Mouse (Mus musculus) embryonic facial prominence, embryonic 13.5 days (tissue): ENCODE results near the gene Senp1. TPM values are rescaled to one million over a fixed set of nuclear protein-coding genes. Genes with fewer than 3 reads are reported as not detected.

Source experiments
- ATAC-seq: fragments of 200-750 bp; cut with Nextera tagmentation; 2 replicates; pipeline ENCODE4 v1.8.0; 2017; ENCODE audit warnings: low read depth; ENCODE audit not compliant: insufficient number of reproducible peaks, insufficient read depth, low FRiP score, low TSS enrichment
- H3K27ac ChIP-seq: fragments of 300-500 bp; sonication (generic); 2 replicates; pipeline ENCODE4 v1.5.1; 2015; ENCODE audit warnings: moderate library complexity, mild to moderate bottlenecking, inconsistent platforms
- H3K27me3 ChIP-seq: fragments of 300-500 bp; sonication (generic); 2 replicates; pipeline ENCODE4 v1.6.1; 2015; ENCODE audit warnings: mild to moderate bottlenecking, inconsistent platforms
- H3K36me3 ChIP-seq: fragments of 300-500 bp; sonication (generic); 2 replicates; pipeline ENCODE4 v1.6.1; 2015; ENCODE audit warnings: mild to moderate bottlenecking, inconsistent platforms
- H3K4me1 ChIP-seq: fragments of 300-500 bp; sonication (generic); 2 replicates; pipeline ENCODE4 v1.6.1; 2015; ENCODE audit warnings: inconsistent platforms
- H3K4me2 ChIP-seq: fragments of 300-500 bp; sonication (generic); 2 replicates; pipeline ENCODE4 v1.6.1; 2015; ENCODE audit warnings: moderate library complexity, mild to moderate bottlenecking, inconsistent platforms
- H3K4me3 ChIP-seq: fragments of 300-500 bp; sonication (generic); 2 replicates; pipeline ENCODE4 v1.5.1; 2015; ENCODE audit warnings: mild to moderate bottlenecking, inconsistent platforms
- H3K9ac ChIP-seq: fragments of 300-500 bp; sonication (generic); 2 replicates; pipeline ENCODE4 v1.6.1; 2015; ENCODE audit warnings: mild to moderate bottlenecking, inconsistent platforms
- H3K9me3 ChIP-seq: fragments of 300-500 bp; sonication (generic); 2 replicates; pipeline ENCODE4 v1.6.1; 2016; ENCODE audit warnings: inconsistent platforms
- WGBS: fragments of 180-500 bp; shearing (Covaris S2); methylation state at CpG from one replicate; pipeline ENCODE4 v1.1.7; 2015; ENCODE audit warnings: mixed read lengths; 5-methylcytosine and 5-hydroxymethylcytosine counted together
- polyA plus RNA-seq: library from polyadenylated mRNA; unstranded; fragments of >200 nt; fragmentation: Nextera tagmentation; extraction: Ambion mirVana; gene quantifications from 2 replicates; pipeline ENCODE4 v1.2.1, GENCODE M21; 2015

Gene Senp1
- polyA plus RNA-seq, 1 experiment from 2014 or later: 36.5 TPM

- Histone ChIP-seq H3K9me3 (no peaks in the 10 kb centered on the region), H3K4me2 (no peak overlapping the region), H3K4me3 (no peak overlapping the region), H3K36me3 (no peaks in the 10 kb centered on the region), H3K27ac (no peak overlapping the region), H3K27me3 (no peaks in the 10 kb centered on the region), H3K9ac (no peak overlapping the region), H3K4me1 (0 out of 2 replicates have a peak, but pooled peaks cover under 1% of the 10 kb centered on the region)
- no peak for ATAC-seq
- WGBS: 86% methylated on average over 6 of the region's 6 CpGs
Observed at GRCm38 (mm10) chr15:98102401-98102800, 8.9 kb upstream of the Senp1 start.

GRCm38 (mm10) chr15:98098519-98098918 is 5.0 kb upstream of the Senp1 start:
- H3K4me3 ChIP-seq: no peak overlapping the region
- no peaks in the 10 kb centered on the region for H3K9me3 ChIP-seq
- no peaks in the 10 kb centered on the region for H3K4me1 ChIP-seq
- H3K9ac ChIP-seq: no peak overlapping the region
- no peak overlapping the region for H3K27ac ChIP-seq
- no peaks in the 10 kb centered on the region for H3K36me3 ChIP-seq
- WGBS: 87% methylated on average over 9 of the region's 9 CpGs
- H3K4me2 ChIP-seq: no peak overlapping the region
- H3K27me3 ChIP-seq: no peaks in the 10 kb centered on the region
- no peak for ATAC-seq

GRCm38 (mm10) chr15:98096957-98097356 is 3.4 kb upstream of the Senp1 start:
- ATAC-seq: no peak
- Histone ChIP-seq H3K36me3 (no peaks in the 10 kb centered on the region), H3K27me3 (no peaks in the 10 kb centered on the region), H3K9ac (no peak overlapping the region), H3K4me2 (no peak overlapping the region), H3K4me3 (no peak overlapping the region), H3K27ac (no peak overlapping the region), H3K4me1 (peaks cover 1% of the 10 kb centered on the region), H3K9me3 (no peaks in the 10 kb centered on the region)
- WGBS: 47% methylated on average over 3 of the region's 3 CpGs

- 91% methylated on average over 12 of the region's 12 CpGs for WGBS
- Histone ChIP-seq H3K9me3 (no peaks in the 10 kb centered on the region), H3K27me3 (no peaks in the 10 kb centered on the region), H3K9ac (no peak overlapping the region), H3K27ac (no peak overlapping the region), H3K4me3 (no peak overlapping the region), H3K4me1 (peaks cover 9% of the 10 kb centered on the region), H3K36me3 (no peaks in the 10 kb centered on the region), H3K4me2 (no peak overlapping the region)
- no peak for ATAC-seq
Observed at GRCm38 (mm10) chr15:98094905-98095304, 1.4 kb upstream of the Senp1 start.

- Histone ChIP-seq H3K4me2 (peak within 1 kb of the TSS; percentile 68), H3K4me1 (peaks cover 9% of the 10 kb centered on the region), H3K27ac (peak within 1 kb of the TSS; percentile 96), H3K36me3 (peaks cover 11% of the 10 kb centered on the region; the same call in 1 of the 2 replicates), H3K27me3 (no peaks in the 10 kb centered on the region), H3K4me3 (peak within 1 kb of the TSS; percentile 93), H3K9ac (peak within 1 kb of the TSS; percentile 96), H3K9me3 (no peaks in the 10 kb centered on the region)
- WGBS: under 1% methylated on average over 30 of the region's 30 CpGs
- 0 out of 2 replicates have a peak, but pooled peaks have one; percentile 48 for ATAC-seq
Observed at GRCm38 (mm10) chr15:98092372-98093120, 998 bp downstream of the Senp1 start, which contains the start of gene Pfkm. Gene Pfkm (plus strand): TSS chr15:98092589.

- no peak overlapping the region for H3K27ac ChIP-seq
- H3K4me3 ChIP-seq: peak overlapping the region; percentile 93
- no peaks in the 10 kb centered on the region for H3K9me3 ChIP-seq
- H3K4me1 ChIP-seq: peaks cover 9% of the 10 kb centered on the region
- peak overlapping the region; percentile 68 for H3K4me2 ChIP-seq
- peak overlapping the region; percentile 96 for H3K9ac ChIP-seq
- no peak for ATAC-seq
- WGBS: 22% methylated on average over 4 of the region's 4 CpGs
- no peaks in the 10 kb centered on the region for H3K27me3 ChIP-seq
- H3K36me3 ChIP-seq: peaks cover 16% of the 10 kb centered on the region; the same call in 1 of the 2 replicates
Observed at GRCm38 (mm10) chr15:98091841-98092240, 1.7 kb downstream of the Senp1 start.

- WGBS: 72% methylated on average over 9 of the region's 9 CpGs
- Histone ChIP-seq H3K9ac (no peak overlapping the region), H3K9me3 (no peaks in the 10 kb centered on the region), H3K4me1 (peaks cover 9% of the 10 kb centered on the region), H3K27me3 (no peaks in the 10 kb centered on the region), H3K4me2 (no peak overlapping the region), H3K4me3 (no peak overlapping the region), H3K27ac (no peak overlapping the region), H3K36me3 (peaks cover 36% of the 10 kb centered on the region)
- ATAC-seq: no peak
Observed at GRCm38 (mm10) chr15:98089421-98090183, 3.9 kb downstream of the Senp1 start.

GRCm38 (mm10) chr15:98088889-98089288 is 4.7 kb downstream of the Senp1 start:
- no peak overlapping the region for H3K4me3 ChIP-seq
- no peak overlapping the region for H3K9ac ChIP-seq
- peaks cover 9% of the 10 kb centered on the region for H3K4me1 ChIP-seq
- no peak for ATAC-seq
- H3K27me3 ChIP-seq: no peaks in the 10 kb centered on the region
- no peaks in the 10 kb centered on the region for H3K9me3 ChIP-seq
- peaks cover 41% of the 10 kb centered on the region for H3K36me3 ChIP-seq
- H3K27ac ChIP-seq: no peak overlapping the region
- 73% methylated on average over 1 of the region's 1 CpGs for WGBS
- H3K4me2 ChIP-seq: no peak overlapping the region

DNA sequence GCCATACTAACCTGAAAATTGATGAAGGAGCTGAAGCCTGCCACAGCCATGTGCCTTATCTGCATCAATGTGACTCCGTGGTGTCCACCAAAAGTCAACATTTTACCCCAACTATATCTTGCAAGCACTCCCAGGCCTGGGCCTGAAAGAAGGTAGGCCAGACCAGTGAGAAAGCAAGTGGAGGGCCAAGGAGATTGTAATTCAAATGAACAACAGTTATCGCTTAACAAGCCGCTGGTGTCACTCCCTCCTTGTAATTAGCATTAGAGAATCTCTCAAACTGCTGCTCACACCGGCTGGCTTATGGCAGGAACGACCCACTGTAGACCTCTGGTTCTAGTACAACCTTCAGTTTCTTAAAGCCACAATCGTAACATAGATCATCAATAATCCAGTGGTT is 16.6 kb downstream of the Senp1 start:
- Histone ChIP-seq H3K27ac (no peak overlapping the region), H3K4me2 (no peak overlapping the region), H3K36me3 (peaks cover 85% of the 10 kb centered on the region), H3K9ac (no peak overlapping the region), H3K9me3 (no peaks in the 10 kb centered on the region), H3K4me3 (no peak overlapping the region), H3K27me3 (no peaks in the 10 kb centered on the region), H3K4me1 (no peaks in the 10 kb centered on the region)
- WGBS: 92% methylated on average over 6 of the region's 6 CpGs
- no peak for ATAC-seq

DNA sequence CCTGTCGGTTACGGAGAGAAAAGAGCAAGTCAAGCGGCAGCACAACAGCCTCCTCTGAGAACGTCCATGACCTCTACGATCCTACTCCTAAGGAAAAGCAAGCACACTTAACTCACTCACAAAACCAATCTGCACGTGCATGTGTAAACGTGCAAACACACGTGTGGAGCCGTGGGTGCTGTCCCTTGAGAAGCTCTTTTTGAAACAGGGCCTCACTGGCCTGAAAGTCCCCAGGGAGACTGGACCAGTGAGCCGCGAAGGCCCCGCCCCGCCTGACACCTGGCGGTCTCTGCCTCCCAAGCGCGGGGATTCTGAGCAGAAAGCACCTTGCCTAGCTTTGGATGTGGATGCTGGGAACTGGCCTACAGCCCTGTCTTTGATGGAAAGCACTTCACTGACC is 18.5 kb downstream of the Senp1 start:
- Histone ChIP-seq H3K4me3 (no peak overlapping the region), H3K9ac (no peak overlapping the region), H3K4me2 (no peak overlapping the region), H3K27ac (no peak overlapping the region), H3K36me3 (peaks cover 87% of the 10 kb centered on the region), H3K9me3 (no peaks in the 10 kb centered on the region), H3K4me1 (no peaks in the 10 kb centered on the region), H3K27me3 (no peaks in the 10 kb centered on the region)
- no peak for ATAC-seq
- WGBS: 93% methylated on average over 16 of the region's 16 CpGs

DNA sequence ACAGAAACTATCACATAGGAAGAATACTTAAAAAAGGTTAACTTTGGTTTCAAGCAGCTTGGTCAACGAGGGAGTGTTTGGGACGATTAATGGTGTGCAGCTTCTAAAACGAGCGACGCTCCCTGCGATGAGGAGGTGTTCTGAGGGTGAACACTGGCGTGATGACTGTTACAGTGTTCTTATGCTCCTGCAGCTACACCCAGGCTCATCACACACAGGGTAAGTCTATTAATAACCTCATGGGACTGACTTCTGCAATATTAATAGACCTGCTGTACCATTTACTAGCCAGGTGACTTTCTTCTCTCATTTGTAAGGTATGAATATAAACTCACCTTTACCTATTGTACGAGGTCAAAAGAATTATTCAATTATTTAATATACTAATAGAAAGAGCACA is 19.0 kb downstream of the Senp1 start:
- 94% methylated on average over 8 of the region's 8 CpGs for WGBS
- peaks cover 89% of the 10 kb centered on the region for H3K36me3 ChIP-seq
- no peaks in the 10 kb centered on the region for H3K27me3 ChIP-seq

DNA sequence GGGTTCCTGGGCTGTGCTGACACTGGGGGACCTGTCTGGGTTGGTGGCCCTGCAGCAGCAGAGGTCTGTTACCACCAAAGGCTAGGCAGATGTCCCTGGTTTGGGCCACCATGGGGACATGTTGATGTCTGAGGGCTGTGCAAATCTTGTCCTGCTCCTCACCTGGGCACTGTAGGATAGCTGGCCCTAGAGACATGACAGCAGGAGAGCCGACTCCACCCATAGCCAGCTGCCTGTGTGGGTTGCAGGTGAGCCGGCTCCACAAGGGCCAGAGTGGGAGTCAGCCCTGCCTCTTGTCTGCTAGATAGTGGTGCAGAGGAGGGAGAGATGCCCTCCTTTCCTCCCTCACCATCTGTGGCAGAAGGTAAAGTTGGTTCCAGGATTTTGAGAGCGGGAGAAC is 23.2 kb downstream of the Senp1 start:
- Histone ChIP-seq H3K27ac (no peak overlapping the region), H3K4me3 (no peak overlapping the region), H3K9ac (no peak overlapping the region), H3K36me3 (peaks cover 78% of the 10 kb centered on the region), H3K9me3 (no peaks in the 10 kb centered on the region), H3K4me2 (no peak overlapping the region), H3K27me3 (no peaks in the 10 kb centered on the region), H3K4me1 (no peaks in the 10 kb centered on the region)
- ATAC-seq: no peak
- WGBS: 91% methylated on average over 3 of the region's 3 CpGs

More for the DNA sequence above, 19.0 kb downstream of the Senp1 start:
- ATAC-seq: no peak
- Histone ChIP-seq H3K4me3 (no peak overlapping the region), H3K9ac (no peak overlapping the region), H3K9me3 (no peaks in the 10 kb centered on the region), H3K4me1 (no peaks in the 10 kb centered on the region), H3K4me2 (no peak overlapping the region), H3K27ac (no peak overlapping the region)
